Mouse (Mus musculus) C2C12 (cell line): ENCODE data around the gene Kif17.

Source experiments
- CTCF ChIP-seq: IDR thresholded peaks from one replicate; pipeline ENCODE4 v1.5.1; 2011; ENCODE audit not compliant: control insufficient read depth, insufficient read depth, insufficient read length
- MYOD1 ChIP-seq: IDR thresholded peaks from one replicate; pipeline ENCODE4 v1.6.1; 2011; ENCODE audit warnings: low read depth; ENCODE audit not compliant: control insufficient read depth, insufficient read length
- USF1 ChIP-seq: IDR thresholded peaks from one replicate; pipeline ENCODE4 v1.6.1; 2011; ENCODE audit warnings: low read depth, mild to moderate bottlenecking, control low read depth, moderate library complexity

- TF ChIP-seq CTCF (no peak), USF1 (no peak), MYOD1 (no peak)
Measured at GRCm38 (mm10) chr4:138307739-138308138, 57.5 kb downstream of the Kif17 start.
